ENCODE assay signal across 8 mouse cellular contexts in the genomic region with DNA sequence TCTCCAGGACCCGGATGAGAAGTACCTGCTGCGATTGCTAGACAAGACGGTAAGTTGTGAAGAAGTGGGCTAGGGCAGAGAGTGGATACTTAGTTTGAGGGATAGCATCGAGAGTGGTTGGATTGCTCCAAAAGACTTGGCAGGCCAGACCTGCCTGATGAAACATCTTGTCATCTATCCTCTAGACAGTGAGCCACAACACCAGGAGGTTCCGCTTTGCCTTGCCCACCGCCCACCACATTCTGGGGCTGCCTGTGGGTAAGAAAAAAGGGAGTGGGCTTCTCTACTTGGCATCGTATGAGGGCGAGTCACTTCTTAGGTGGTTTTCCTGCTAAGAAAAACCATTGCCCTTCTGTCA. TPM values are rescaled to one million over a fixed set of nuclear protein-coding genes. Genes with fewer than 3 reads are reported as not detected.
DNase-seq lines count a peak whose midpoint lies in the region; ATAC-seq and TF ChIP-seq lines count a peak whose summit lies in the region.

No protein-coding gene starts in this region.

- WGBS in liver, adult 2 months = 30% methylated on average over 8 of the region's 8 CpGs
- WGBS in intestine, embryonic 16.5 days = 24% methylated on average over 8 of the region's 8 CpGs
- 35% methylated on average over 8 of the region's 8 CpGs for WGBS in neural tube, embryonic 13.5 days

- H3K36me3 ChIP-seq in liver, adult 2 months (ENCODE audit: control insufficient read depth, insufficient read depth, low read length) = peaks cover 4% of the 10 kb centered on the region; the same call in 1 of the 2 replicates
- peaks cover 5% of the 10 kb centered on the region for H3K36me3 ChIP-seq in intestine, embryonic 16.5 days (ENCODE audit: control insufficient read depth, insufficient read depth, low read length)
- H3K36me3 ChIP-seq in neural tube, embryonic 13.5 days = peaks cover 31% of the 10 kb centered on the region

- no peak for TF ChIP-seq POLR2A in liver, adult 2 months (IDR thresholded peaks at IDR 0.05; ENCODE audit: extremely low read depth, insufficient read depth, low read length)
- no peak for TF ChIP-seq POLR2A in cortical plate, adult 2 months (IDR thresholded peaks at IDR 0.05; ENCODE audit: extremely low read depth, insufficient read depth, low read length)

- H3K27ac ChIP-seq in liver, adult 2 months (replicated peaks; ENCODE audit: insufficient read depth, low read depth, low read length) = no peak overlapping the region
- no peak overlapping the region for H3K27ac ChIP-seq in cortical plate, adult 2 months (ENCODE audit: insufficient read depth, low read length)
- peak overlapping the region; percentile 64; the same call in 1 of the 2 replicates for H3K27ac ChIP-seq in intestine, embryonic 16.5 days (ENCODE audit: low read length)
- no peak overlapping the region for H3K27ac ChIP-seq in neural tube, embryonic 13.5 days (replicated peaks)

- H3K4me3 ChIP-seq in liver, adult 2 months (ENCODE audit: insufficient read depth, low read depth, low read length) = peak overlapping the region; percentile 79
- H3K4me3 ChIP-seq in cortical plate, adult 2 months (ENCODE audit: insufficient read depth, low read length) = peak overlapping the region; percentile 69
- peak overlapping the region; percentile 78 for H3K4me3 ChIP-seq in intestine, embryonic 16.5 days (ENCODE audit: low read length)
- peak overlapping the region; percentile 60 for H3K4me3 ChIP-seq in neural tube, embryonic 13.5 days

- H3K9me3 ChIP-seq in intestine, embryonic 16.5 days (ENCODE audit: control insufficient read depth, low read length) = no peaks in the 10 kb centered on the region
- H3K9me3 ChIP-seq in neural tube, embryonic 13.5 days = no peaks in the 10 kb centered on the region

- H3K4me1 ChIP-seq in liver, adult 2 months (ENCODE audit: control insufficient read depth, insufficient read depth, low read length) = peaks cover 6% of the 10 kb centered on the region; the same call in 1 of the 2 replicates
- no peaks in the 10 kb centered on the region for H3K4me1 ChIP-seq in cortical plate, adult 2 months (ENCODE audit: control insufficient read depth, insufficient read depth, low read length)
- H3K4me1 ChIP-seq in intestine, embryonic 16.5 days (ENCODE audit: control insufficient read depth, insufficient read depth, low read length) = peaks cover 6% of the 10 kb centered on the region
- H3K4me1 ChIP-seq in neural tube, embryonic 13.5 days (replicated peaks) = peaks cover 10% of the 10 kb centered on the region

- H3K79me2 ChIP-seq in liver, adult 2 months (ENCODE audit: control insufficient read depth, insufficient read depth, low read length) = no peaks in the 10 kb centered on the region

- DNase-seq in liver, adult 2 months (ENCODE audit: extremely low read depth, low read depth, low spot score) = no peak
- DNase-seq in liver = no peak
- no peak for DNase-seq in adrenal gland, postnatal 14 days
- DNase-seq in urinary bladder, postnatal 36 days (ENCODE audit: low spot score in 2 of 2) = no peak
- DNase-seq in kidney, postnatal 10 days = no peak

- TF ChIP-seq CTCF in liver, adult 2 months (IDR thresholded peaks at IDR 0.05; ENCODE audit: low read depth, low read length) = no peak
- TF ChIP-seq CTCF in cortical plate, adult 2 months (IDR thresholded peaks at IDR 0.05; ENCODE audit: extremely low read depth, insufficient read depth, low read length) = no peak

- ATAC-seq in intestine, embryonic 16.5 days = no peak; the same call in none of the 2 replicates
- ATAC-seq in neural tube, embryonic 13.5 days (ENCODE audit: low read depth) = no peak; the same call in 1 of the 2 replicates

- H3K9ac ChIP-seq in liver, adult 2 months (ENCODE audit: low read depth, low read length) = peak overlapping the region; percentile 70
- peak overlapping the region; percentile 79 for H3K9ac ChIP-seq in intestine, embryonic 16.5 days (ENCODE audit: low read depth, low read length)
- H3K9ac ChIP-seq in neural tube, embryonic 13.5 days = peak overlapping the region; percentile 75

- peak overlapping the region; percentile 83 for H3K4me2 ChIP-seq in intestine, embryonic 16.5 days (ENCODE audit: low read depth, low read length)
- peak overlapping the region; percentile 72 for H3K4me2 ChIP-seq in neural tube, embryonic 13.5 days

- no peaks in the 10 kb centered on the region for H3K27me3 ChIP-seq in liver, adult 2 months (ENCODE audit: control insufficient read depth, insufficient read depth, low read length)
- no peaks in the 10 kb centered on the region for H3K27me3 ChIP-seq in intestine, embryonic 16.5 days (replicated peaks; ENCODE audit: control insufficient read depth, insufficient read depth, low read length)
- H3K27me3 ChIP-seq in neural tube, embryonic 13.5 days = no peaks in the 10 kb centered on the region

RNA-seq across cellular contexts. Expression of a gene that starts 1.0 kb away (rescaled TPM):
- 4.5 and 4.7 TPM in 2 replicates for total RNA-seq in liver, adult 2 months (2014; rRNA removed)
- polyA plus RNA-seq in liver, adult 2 months (2012; rRNA removed) = 8.3 and 16.3 TPM in 2 replicates
- 14.3 and 15.4 TPM in 2 replicates for polyA plus RNA-seq in cortical plate, adult 2 months (2012; rRNA removed)
- 32.3 and 38.6 TPM in 2 replicates for polyA plus RNA-seq in intestine, embryonic 16.5 days (2015; fragmentation: Nextera tagmentation; extraction: Ambion mirVana)
- polyA plus RNA-seq in neural tube, embryonic 13.5 days (2015; fragmentation: Nextera tagmentation; extraction: Ambion mirVana) = 24.7 and 25.4 TPM in 2 replicates
- 27.4 and 28.0 TPM in 2 replicates for total RNA-seq in adrenal gland, postnatal 14 days (2021)

RNA-seq across cellular contexts. Expression of a gene that starts 8.8 kb away (rescaled TPM):
- total RNA-seq in liver, adult 2 months (2014; rRNA removed) = 71.5 and 81.2 TPM in 2 replicates
- 92.7 and 105 TPM in 2 replicates for polyA plus RNA-seq in liver, adult 2 months (2012; rRNA removed)
- 59.2 and 59.7 TPM in 2 replicates for polyA plus RNA-seq in cortical plate, adult 2 months (2012; rRNA removed)
- polyA plus RNA-seq in intestine, embryonic 16.5 days (2015; fragmentation: Nextera tagmentation; extraction: Ambion mirVana) = 78.7 and 82.8 TPM in 2 replicates
- polyA plus RNA-seq in neural tube, embryonic 13.5 days (2015; fragmentation: Nextera tagmentation; extraction: Ambion mirVana) = 79.7 and 84.0 TPM in 2 replicates
- 119 and 126 TPM in 2 replicates for total RNA-seq in adrenal gland, postnatal 14 days (2021)

RNA-seq across cellular contexts. Expression of a gene that starts 20.7 kb away (rescaled TPM):
- not detected in 2 replicates for total RNA-seq in liver, adult 2 months (2014; rRNA removed)
- not detected in 2 replicates for polyA plus RNA-seq in liver, adult 2 months (2012; rRNA removed)
- polyA plus RNA-seq in cortical plate, adult 2 months (2012; rRNA removed) = not detected in 2 replicates
- polyA plus RNA-seq in intestine, embryonic 16.5 days (2015; fragmentation: Nextera tagmentation; extraction: Ambion mirVana) = 0.07 TPM in 1 of 2 replicates, not detected in the other
- polyA plus RNA-seq in neural tube, embryonic 13.5 days (2015; fragmentation: Nextera tagmentation; extraction: Ambion mirVana) = not detected in 2 replicates
- not detected in 2 replicates for total RNA-seq in adrenal gland, postnatal 14 days (2021)

RNA-seq across cellular contexts. Expression of a gene that starts 44.6 kb away (rescaled TPM):
- total RNA-seq in liver, adult 2 months (2014; rRNA removed) = 152 and 153 TPM in 2 replicates
- 130 and 152 TPM in 2 replicates for polyA plus RNA-seq in liver, adult 2 months (2012; rRNA removed)
- 56.2 and 62.5 TPM in 2 replicates for polyA plus RNA-seq in cortical plate, adult 2 months (2012; rRNA removed)
- polyA plus RNA-seq in intestine, embryonic 16.5 days (2015; fragmentation: Nextera tagmentation; extraction: Ambion mirVana) = 84.9 and 88.6 TPM in 2 replicates
- 105 and 117 TPM in 2 replicates for polyA plus RNA-seq in neural tube, embryonic 13.5 days (2015; fragmentation: Nextera tagmentation; extraction: Ambion mirVana)
- 39.7 and 50.9 TPM in 2 replicates for total RNA-seq in adrenal gland, postnatal 14 days (2021)

RNA-seq across cellular contexts. Expression of a gene that starts 48.9 kb away (rescaled TPM):
- total RNA-seq in liver, adult 2 months (2014; rRNA removed) = 8.8 and 9.9 TPM in 2 replicates
- 4.5 and 5.1 TPM in 2 replicates for polyA plus RNA-seq in liver, adult 2 months (2012; rRNA removed)
- polyA plus RNA-seq in cortical plate, adult 2 months (2012; rRNA removed) = 26.3 and 28.4 TPM in 2 replicates
- 19.0 and 20.5 TPM in 2 replicates for polyA plus RNA-seq in intestine, embryonic 16.5 days (2015; fragmentation: Nextera tagmentation; extraction: Ambion mirVana)
- polyA plus RNA-seq in neural tube, embryonic 13.5 days (2015; fragmentation: Nextera tagmentation; extraction: Ambion mirVana) = 31.4 and 35.5 TPM in 2 replicates
- total RNA-seq in adrenal gland, postnatal 14 days (2021) = 18.6 and 19.5 TPM in 2 replicates
